Mouse (Mus musculus): ENCODE measurements around the gene Cyb561d1. TPM values are rescaled to one million over a fixed set of nuclear protein-coding genes. Genes with fewer than 3 reads are reported as not detected.

Cyb561d1 gene
- total and polyA plus RNA-seq, 3 experiments = 2.2 to 4.1 (median 2.6) TPM

DNA sequence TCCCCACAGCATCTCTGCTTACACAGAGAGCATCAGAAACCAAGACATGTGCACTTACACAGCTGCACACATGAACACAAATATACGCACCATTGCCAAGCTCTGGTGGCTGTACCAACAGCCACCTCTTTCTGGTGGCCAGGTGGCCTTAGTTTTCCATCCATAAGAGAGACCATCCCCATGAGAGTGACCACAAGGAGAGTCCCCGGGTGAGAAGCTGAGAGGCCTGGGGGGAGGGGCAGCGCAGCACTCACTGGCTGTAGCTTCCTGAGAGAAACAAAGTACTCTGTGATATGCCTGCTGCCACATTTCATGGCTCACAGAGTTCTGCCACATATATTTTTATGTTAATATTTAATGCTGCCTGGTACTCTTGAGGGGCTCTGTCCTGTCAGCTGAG is 31.8 kb downstream of the Cyb561d1 start:
- Histone ChIP-seq H3K79me2 (replicated peaks; ENCODE audit: control insufficient read depth, extremely low read depth, insufficient read depth, poor library complexity, severe bottlenecking) (no peaks in the 10 kb centered on the region), H3K27ac (ENCODE audit: insufficient read depth, low read depth) (no peak overlapping the region), H3K9ac (ENCODE audit: insufficient read depth, low read depth) (no peak overlapping the region), H3K9me3 (replicated peaks; ENCODE audit: low read length) (no peaks in the 10 kb centered on the region), H3K4me1 (ENCODE audit: control insufficient read depth in 1 of 2, insufficient read depth in 2 of 2) (peaks cover 24 to 51% of the 10 kb centered on the region in 2 experiments), H3K27me3 (replicated peaks) (peaks cover 11% of the 10 kb centered on the region), H3K4me3 (replicated peaks in 1 of 3; ENCODE audit: low read depth in 2 of 3, low read length in 2 of 3, poor library complexity in 1 of 3) (no peak overlapping the region), H3K36me3 (replicated peaks in 1 of 2; ENCODE audit: control insufficient read depth in 1 of 2, insufficient read depth in 1 of 2, low read length in 1 of 2) (no peaks in the 10 kb centered on the region), H3K4me2 (ENCODE audit: insufficient read depth, low read depth, poor library complexity, severe bottlenecking) (peak overlapping the region; percentile 30; the same call in 1 of the 2 replicates)
- no peak for DNase-seq (ENCODE audit: extremely low read depth)
- TF ChIP-seq ZNF384 (IDR thresholded peaks at IDR 0.05; ENCODE audit: low read depth, low read length) = no peak
- TF ChIP-seq CHD2 (IDR thresholded peaks at IDR 0.05; ENCODE audit: low read length) = peak; percentile 62; the same call in 1 of the 2 replicates
- TF ChIP-seq TCF12 (IDR thresholded peaks at IDR 0.05; ENCODE audit: low read depth, low read length) = peak; percentile 65
- TF ChIP-seq ETS1 (conservative IDR thresholded peaks at IDR 0.05; ENCODE audit: low read depth, low read length) = 0 out of 2 replicates have a peak, but pooled peaks have one; percentile 28
- no peak for TF ChIP-seq MYC (IDR thresholded peaks at IDR 0.05; ENCODE audit: low read depth, low read length)
- TF ChIP-seq BHLHE40 (IDR thresholded peaks at IDR 0.05; ENCODE audit: low read depth, low read length) = peak; percentile 50
- TF ChIP-seq SIN3A (IDR thresholded peaks at IDR 0.05; ENCODE audit: low read length) = 0 out of 2 replicates have a peak, but pooled peaks have one; percentile 38
- in situ Hi-C loops (cut with MboI; ENCODE audit: low pct_ligation_motif_present, low pct_unique_long_range_greater_than_20kb, low sequenced_read_pairs) = loop anchor here (5.0 to 10.0 kb wide), 3 partner anchors 38 to 216 kb away; partner anchors contain the start of genes Psma5 and Psrc1
- dilution Hi-C loops (cut with MboI; ENCODE audit: extremely low pct_ligation_motif_present, extremely low pct_unique_long_range_greater_than_20kb, low sequenced_read_pairs) = no loop called here

DNA sequence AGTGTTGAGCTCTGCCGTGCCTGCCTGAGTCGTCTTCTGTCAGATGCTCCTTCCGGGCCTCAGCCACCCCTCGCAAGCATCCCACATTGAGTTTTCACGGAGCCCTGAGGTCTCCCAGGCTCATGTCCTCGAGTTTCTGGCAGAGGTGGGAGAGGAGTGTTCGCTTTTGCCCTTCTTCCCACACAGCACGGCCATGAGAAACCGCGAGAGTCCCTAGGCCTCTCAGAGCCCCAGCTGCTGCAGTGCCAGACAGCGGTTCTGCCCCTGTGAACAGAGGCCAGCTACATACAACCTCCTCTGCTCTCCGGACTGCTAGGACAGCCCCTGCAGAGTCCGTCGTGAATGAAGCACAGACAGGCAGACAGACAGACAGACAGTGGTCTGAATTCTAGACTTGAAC is 33.5 kb downstream of the Cyb561d1 start:
- H3K9ac ChIP-seq (ENCODE audit: insufficient read depth, low read depth) = no peak overlapping the region
- H3K9me3 ChIP-seq (replicated peaks; ENCODE audit: low read length) = no peaks in the 10 kb centered on the region
- H3K79me2 ChIP-seq (replicated peaks; ENCODE audit: control insufficient read depth, extremely low read depth, insufficient read depth, poor library complexity, severe bottlenecking) = no peaks in the 10 kb centered on the region
- in situ Hi-C loops (cut with MboI; ENCODE audit: low pct_ligation_motif_present, low pct_unique_long_range_greater_than_20kb, low sequenced_read_pairs) (loop anchor here (5.0 to 10.0 kb wide), 3 partner anchors 40 to 217 kb away; partner anchors contain the start of genes Psma5 and Psrc1), dilution Hi-C loops (cut with MboI; ENCODE audit: extremely low pct_ligation_motif_present, extremely low pct_unique_long_range_greater_than_20kb, low sequenced_read_pairs) (no loop called here)
- no peak for TF ChIP-seq RAD21 (IDR thresholded peaks at IDR 0.05; ENCODE audit: low read depth, low read length)
- TF ChIP-seq MYC (IDR thresholded peaks at IDR 0.05; ENCODE audit: low read depth, low read length) = no peak
- no peak for TF ChIP-seq ZC3H11A (IDR thresholded peaks at IDR 0.05; ENCODE audit: low read depth, low read length)
- no peak for TF ChIP-seq BHLHE40 (IDR thresholded peaks at IDR 0.05; ENCODE audit: low read depth, low read length)
- TF ChIP-seq MEF2A (IDR thresholded peaks at IDR 0.05; ENCODE audit: borderline replicate concordance, low read depth, low read length) = no peak
- TF ChIP-seq UBTF (IDR thresholded peaks at IDR 0.05; ENCODE audit: low read depth, low read length) = no peak
- TF ChIP-seq KAT2A (IDR thresholded peaks at IDR 0.05; ENCODE audit: insufficient replicate concordance, low read length) = no peak
- no peak for TF ChIP-seq ETS1 (conservative IDR thresholded peaks at IDR 0.05; ENCODE audit: low read depth, low read length)
- 0 out of 2 replicates have a peak, but pooled peaks have one; percentile 16 for TF ChIP-seq TCF12 (IDR thresholded peaks at IDR 0.05; ENCODE audit: low read depth, low read length)
- H3K4me3 ChIP-seq (replicated peaks in 1 of 3; ENCODE audit: low read depth in 2 of 3, low read length in 2 of 3, poor library complexity in 1 of 3) = no peak overlapping the region
- peaks cover 9% of the 10 kb centered on the region for H3K27me3 ChIP-seq (replicated peaks)
- no peak overlapping the region for H3K4me2 ChIP-seq (ENCODE audit: insufficient read depth, low read depth, poor library complexity, severe bottlenecking)
- H3K36me3 ChIP-seq (replicated peaks in 1 of 2; ENCODE audit: control insufficient read depth in 1 of 2, insufficient read depth in 1 of 2, low read length in 1 of 2) = no peaks in the 10 kb centered on the region
- peaks cover 24 to 58% of the 10 kb centered on the region in 2 experiments for H3K4me1 ChIP-seq (ENCODE audit: control insufficient read depth in 1 of 2, insufficient read depth in 2 of 2)
- H3K27ac ChIP-seq (ENCODE audit: insufficient read depth, low read depth) = no peak overlapping the region
- no peak for DNase-seq (ENCODE audit: extremely low read depth)
